In the genomic region with DNA sequence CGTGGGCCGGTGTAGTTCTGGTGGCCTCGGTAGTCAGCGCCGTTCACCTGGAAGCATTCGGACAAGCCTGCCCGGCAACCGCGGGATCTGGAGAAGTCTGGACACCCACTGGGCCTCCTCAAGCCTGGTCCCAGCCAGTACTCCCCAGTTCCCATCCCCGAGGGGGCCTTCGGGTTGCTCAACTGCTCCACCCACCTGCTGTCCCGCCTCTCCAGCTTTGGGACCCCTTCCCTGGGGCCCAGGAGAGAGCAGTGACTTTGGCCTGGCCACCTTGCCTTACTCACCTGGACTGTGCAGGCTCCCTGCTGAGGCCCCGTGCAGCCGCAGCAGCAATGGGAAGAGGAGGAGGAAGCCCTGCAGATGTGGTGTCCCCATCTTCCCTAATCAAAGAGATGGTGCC, we compare ENCODE assay signal across 10 mouse cellular contexts. TPM values are rescaled to one million over a fixed set of nuclear protein-coding genes. Genes with fewer than 3 reads are reported as not detected.
A peak's percentile ranks its signal among the peaks of the same experiment; 100 is the strongest.
DNase-seq lines count a peak whose midpoint lies in the region; ATAC-seq and TF ChIP-seq lines count a peak whose summit lies in the region.
"Had no signal": no experiment of that assay in that cellular context is flagged by ENCODE, and none has a peak within 500 bp of the region (broad histone marks: within the 10 kb centered on the region; RNA-seq: fewer than 3 reads in every experiment).

No protein-coding gene starts in this region.

- H3K9me3 ChIP-seq in liver, embryonic 11.5 days (ENCODE audit: control insufficient read depth, low read length) = no peaks in the 10 kb centered on the region
- H3K9me3 ChIP-seq in liver, embryonic 12.5 days (replicated peaks) = no peaks in the 10 kb centered on the region
- no peaks in the 10 kb centered on the region for H3K9me3 ChIP-seq in limb, embryonic 14.5 days (ENCODE audit: control insufficient read depth, low read length)
- no peaks in the 10 kb centered on the region for H3K9me3 ChIP-seq in stomach, embryonic 16.5 days (replicated peaks; ENCODE audit: control insufficient read depth, low read length)

- no peak overlapping the region for H3K9ac ChIP-seq in liver, embryonic 11.5 days (ENCODE audit: low read depth, low read length)
- H3K9ac ChIP-seq in liver, embryonic 12.5 days = no peak overlapping the region
- H3K9ac ChIP-seq in limb, embryonic 14.5 days (ENCODE audit: low read depth, low read length, severe bottlenecking) = peak overlapping the region; percentile 38; the same call in 1 of the 2 replicates
- no peak overlapping the region; the same call in 1 of the 2 replicates for H3K9ac ChIP-seq in stomach, embryonic 16.5 days (ENCODE audit: low read length)

- DNase-seq in cerebellum, adult 11-12 months = peak; percentile 52
- no peak for DNase-seq in liver, embryonic 11.5 days (ENCODE audit: low spot score)
- no peak for DNase-seq in limb, embryonic 14.5 days (ENCODE audit: low spot score)
- no peak for DNase-seq in lung, postnatal 10 days
- DNase-seq: cerebellum, adult 18-20 months; gastrocnemius, postnatal 36 days had no signal

- no peak for ATAC-seq in cerebellum, adult (ENCODE audit: insufficient number of reproducible peaks, low FRiP score, low TSS enrichment)
- ATAC-seq in liver, embryonic 11.5 days (replicated peaks; ENCODE audit: low FRiP score) = no peak
- ATAC-seq in liver, embryonic 12.5 days = no peak
- ATAC-seq in limb, embryonic 14.5 days (ENCODE audit: low FRiP score, low read depth) = no peak
- no peak for ATAC-seq in stomach, embryonic 16.5 days (ENCODE audit: insufficient read depth, low FRiP score)
- ATAC-seq in activated CD4-positive, CD25-positive, alpha-beta regulatory T cell, adult 4 months = no peak

- H3K4me1 ChIP-seq in liver, embryonic 11.5 days (replicated peaks; ENCODE audit: control insufficient read depth, insufficient read depth, low read length) = peaks cover 28% of the 10 kb centered on the region
- peaks cover 46% of the 10 kb centered on the region for H3K4me1 ChIP-seq in liver, embryonic 12.5 days
- peaks cover 22% of the 10 kb centered on the region for H3K4me1 ChIP-seq in limb, embryonic 14.5 days (ENCODE audit: control insufficient read depth, insufficient read depth, low read length)
- H3K4me1 ChIP-seq in stomach, embryonic 16.5 days (ENCODE audit: control insufficient read depth, insufficient read depth, low read length) = peaks cover 34% of the 10 kb centered on the region

- 6% methylated on average over 13 of the region's 14 CpGs for WGBS in liver, embryonic 11.5 days
- 5% methylated on average over 14 of the region's 14 CpGs for WGBS in liver, embryonic 12.5 days (ENCODE audit: insufficient replicate concordance)
- WGBS in limb, embryonic 14.5 days = 4% methylated on average over 8 of the region's 14 CpGs
- 5% methylated on average over 14 of the region's 14 CpGs for WGBS in stomach, embryonic 16.5 days

- no peaks in the 10 kb centered on the region for H3K36me3 ChIP-seq in liver, embryonic 11.5 days (ENCODE audit: control insufficient read depth, insufficient read depth, low read length)
- no peaks in the 10 kb centered on the region for H3K36me3 ChIP-seq in liver, embryonic 12.5 days
- H3K36me3 ChIP-seq in limb, embryonic 14.5 days (ENCODE audit: control insufficient read depth, insufficient read depth, low read length) = no peaks in the 10 kb centered on the region
- H3K36me3 ChIP-seq in stomach, embryonic 16.5 days (ENCODE audit: control insufficient read depth, insufficient read depth, low read length) = no peaks in the 10 kb centered on the region

- H3K27ac ChIP-seq in liver, embryonic 11.5 days (ENCODE audit: low read depth, low read length) = no peak overlapping the region
- H3K27ac ChIP-seq in liver, embryonic 12.5 days = no peak overlapping the region
- H3K27ac ChIP-seq in limb, embryonic 14.5 days (replicated peaks; ENCODE audit: low read depth, low read length) = no peak overlapping the region
- H3K27ac ChIP-seq in stomach, embryonic 16.5 days (ENCODE audit: low read length) = no peak overlapping the region

- H3K4me2 ChIP-seq in liver, embryonic 11.5 days = no peak overlapping the region; the same call in 1 of the 2 replicates
- H3K4me2 ChIP-seq in liver, embryonic 12.5 days = no peak overlapping the region
- peak overlapping the region; percentile 41; the same call in 1 of the 2 replicates for H3K4me2 ChIP-seq in limb, embryonic 14.5 days (replicated peaks; ENCODE audit: low read depth, low read length, severe bottlenecking)
- 0 out of 2 replicates have a peak overlapping the region, but pooled peaks have one; percentile 59 for H3K4me2 ChIP-seq in stomach, embryonic 16.5 days (ENCODE audit: low read depth, low read length)

- 0 out of 2 replicates have a peak overlapping the region, but pooled peaks have one; percentile 17 for H3K4me3 ChIP-seq in liver, embryonic 11.5 days (ENCODE audit: low read depth, low read length)
- no peak overlapping the region for H3K4me3 ChIP-seq in liver, embryonic 12.5 days
- peak overlapping the region; percentile 24 for H3K4me3 ChIP-seq in limb, embryonic 14.5 days (replicated peaks; ENCODE audit: low read length)
- H3K4me3 ChIP-seq in stomach, embryonic 16.5 days (replicated peaks; ENCODE audit: low read length) = 0 out of 2 replicates have a peak overlapping the region, but pooled peaks have one; percentile 1

- no peak for TF ChIP-seq POLR2A in limb, embryonic 14.5 days (IDR thresholded peaks at IDR 0.05; ENCODE audit: borderline replicate concordance, extremely low read depth, insufficient read depth, insufficient read length)

- peaks cover 78% of the 10 kb centered on the region for H3K27me3 ChIP-seq in liver, embryonic 11.5 days (replicated peaks; ENCODE audit: control insufficient read depth, insufficient read depth, low read length)
- H3K27me3 ChIP-seq in liver, embryonic 12.5 days (replicated peaks) = peaks cover 92% of the 10 kb centered on the region
- H3K27me3 ChIP-seq in limb, embryonic 14.5 days (ENCODE audit: control insufficient read depth, insufficient read depth, low read length) = peaks cover 70% of the 10 kb centered on the region
- peaks cover 64% of the 10 kb centered on the region for H3K27me3 ChIP-seq in stomach, embryonic 16.5 days (ENCODE audit: control insufficient read depth, insufficient read depth, low read length)

RNA-seq across cellular contexts. Expression of gene Kremen2, which starts 1.0 kb away (rescaled TPM):
- polyA plus RNA-seq in liver, embryonic 11.5 days (2014; fragmentation: Nextera tagmentation; extraction: Ambion mirVana) = 0.60 and 0.73 TPM in 2 replicates
- 0.17 and 0.55 TPM in 2 replicates for polyA plus RNA-seq in liver, embryonic 12.5 days (2016; fragmentation: Nextera tagmentation; extraction: Ambion mirVana)
- polyA plus RNA-seq in limb, embryonic 14.5 days (2012; rRNA removed) = 40.1 and 50.6 TPM in 2 replicates
- 42.4 and 42.6 TPM in 2 replicates for polyA plus RNA-seq in limb, embryonic 14.5 days (2014; fragmentation: Nextera tagmentation; extraction: Ambion mirVana)
- 0.45 and 0.67 TPM in 2 replicates for polyA plus RNA-seq in stomach, embryonic 16.5 days (2015; fragmentation: Nextera tagmentation; extraction: Ambion mirVana)
- polyA plus RNA-seq in activated CD4-positive, CD25-positive, alpha-beta regulatory T cell, adult 4 months (2017; shearing (Covaris generic)) = 1 to 10 TPM in 1 of 2 experiments, under 1 TPM in 1; 0.71 to 1.2 TPM

RNA-seq across cellular contexts. Expression of gene Paqr4, which starts 4.0 kb away (rescaled TPM):
- 10.4 and 11.4 TPM in 2 replicates for polyA plus RNA-seq in liver, embryonic 11.5 days (2014; fragmentation: Nextera tagmentation; extraction: Ambion mirVana)
- polyA plus RNA-seq in liver, embryonic 12.5 days (2016; fragmentation: Nextera tagmentation; extraction: Ambion mirVana) = 7.4 and 8.4 TPM in 2 replicates
- 9.7 and 13.4 TPM in 2 replicates for polyA plus RNA-seq in limb, embryonic 14.5 days (2012; rRNA removed)
- polyA plus RNA-seq in limb, embryonic 14.5 days (2014; fragmentation: Nextera tagmentation; extraction: Ambion mirVana) = 15.7 and 17.3 TPM in 2 replicates
- 25.4 and 28.4 TPM in 2 replicates for polyA plus RNA-seq in stomach, embryonic 16.5 days (2015; fragmentation: Nextera tagmentation; extraction: Ambion mirVana)
- 1 to 10 TPM in 1 of 2 experiments, under 1 TPM in 1; 0.91 to 2.7 TPM for polyA plus RNA-seq in activated CD4-positive, CD25-positive, alpha-beta regulatory T cell, adult 4 months (2017; shearing (Covaris generic))

RNA-seq across cellular contexts. Expression of gene Pkmyt1, which starts 18.5 kb away (rescaled TPM):
- polyA plus RNA-seq in liver, embryonic 11.5 days (2014; fragmentation: Nextera tagmentation; extraction: Ambion mirVana) = 51.5 and 60.2 TPM in 2 replicates
- polyA plus RNA-seq in liver, embryonic 12.5 days (2016; fragmentation: Nextera tagmentation; extraction: Ambion mirVana) = 41.1 and 42.1 TPM in 2 replicates
- 81.7 and 105 TPM in 2 replicates for polyA plus RNA-seq in limb, embryonic 14.5 days (2012; rRNA removed)
- polyA plus RNA-seq in limb, embryonic 14.5 days (2014; fragmentation: Nextera tagmentation; extraction: Ambion mirVana) = 46.4 and 47.5 TPM in 2 replicates
- polyA plus RNA-seq in stomach, embryonic 16.5 days (2015; fragmentation: Nextera tagmentation; extraction: Ambion mirVana) = 40.9 and 43.3 TPM in 2 replicates
- polyA plus RNA-seq in activated CD4-positive, CD25-positive, alpha-beta regulatory T cell, adult 4 months (2017; shearing (Covaris generic)) = 10 to 100 TPM; 12.2 to 13.0 TPM

RNA-seq across cellular contexts. Expression of gene 1520401A03Rik, which starts 22.1 kb away (rescaled TPM):
- polyA plus RNA-seq in liver, embryonic 11.5 days (2014; fragmentation: Nextera tagmentation; extraction: Ambion mirVana) = 0.11 TPM in 1 of 2 replicates, not detected in the other
- 0.05 and 0.10 TPM in 2 replicates for polyA plus RNA-seq in liver, embryonic 12.5 days (2016; fragmentation: Nextera tagmentation; extraction: Ambion mirVana)
- polyA plus RNA-seq in limb, embryonic 14.5 days (2012; rRNA removed) = 4.4 and 4.6 TPM in 2 replicates
- 1.6 and 2.1 TPM in 2 replicates for polyA plus RNA-seq in limb, embryonic 14.5 days (2014; fragmentation: Nextera tagmentation; extraction: Ambion mirVana)
- polyA plus RNA-seq in stomach, embryonic 16.5 days (2015; fragmentation: Nextera tagmentation; extraction: Ambion mirVana) = 0.23 TPM in 1 of 2 replicates, not detected in the other
- not detected for polyA plus RNA-seq in activated CD4-positive, CD25-positive, alpha-beta regulatory T cell, adult 4 months (2017; shearing (Covaris generic))

RNA-seq across cellular contexts. Expression of gene Flywch1, which starts 26.8 kb away (rescaled TPM):
- polyA plus RNA-seq in liver, embryonic 11.5 days (2014; fragmentation: Nextera tagmentation; extraction: Ambion mirVana) = 39.1 and 42.3 TPM in 2 replicates
- 22.4 and 22.6 TPM in 2 replicates for polyA plus RNA-seq in liver, embryonic 12.5 days (2016; fragmentation: Nextera tagmentation; extraction: Ambion mirVana)
- 47.1 and 58.5 TPM in 2 replicates for polyA plus RNA-seq in limb, embryonic 14.5 days (2012; rRNA removed)
- polyA plus RNA-seq in limb, embryonic 14.5 days (2014; fragmentation: Nextera tagmentation; extraction: Ambion mirVana) = 66.2 and 74.8 TPM in 2 replicates
- 43.3 and 47.0 TPM in 2 replicates for polyA plus RNA-seq in stomach, embryonic 16.5 days (2015; fragmentation: Nextera tagmentation; extraction: Ambion mirVana)
- polyA plus RNA-seq in activated CD4-positive, CD25-positive, alpha-beta regulatory T cell, adult 4 months (2017; shearing (Covaris generic)) = 10 to 100 TPM; 13.2 to 13.3 TPM

Comparison
In these comparisons a context has a peak if more than half of its experiments do, and no peak if none do; other contexts are left out.
1. H3K4me2 ChIP-seq: peak in limb, embryonic 14.5 days (single experiment) and stomach, embryonic 16.5 days (single experiment); none in liver, embryonic 11.5 days (single experiment) and liver, embryonic 12.5 days (single experiment).
2. RNA of gene Kremen2, which starts 1.0 kb away (polyA plus RNA-seq): 40.1 to 50.6 TPM in limb, embryonic 14.5 days; 0.71 to 1.2 TPM in activated CD4-positive, CD25-positive, alpha-beta regulatory T cell, adult 4 months, 0.60 to 0.73 TPM in liver, embryonic 11.5 days, 0.45 to 0.67 TPM in stomach, embryonic 16.5 days and 0.17 to 0.55 TPM in liver, embryonic 12.5 days; every median in the first group is over 10 times any median in the second.